Mouse (Mus musculus): Measurements from ENCODE around the gene St5.

GRCm38 (mm10) chr7:109507119-109507518 lies 196.3 kb downstream of the St5 start:
- no peak for TF ChIP-seq CTCF (IDR thresholded peaks at IDR 0.05; ENCODE audit: low read depth, low read length)
- TF ChIP-seq POLR2A (IDR thresholded peaks at IDR 0.05; ENCODE audit: borderline replicate concordance, low read depth, low read length) = no peak

Data from bone marrow macrophage, adult 2 months (primary cell).